Mouse (Mus musculus): Measurements from ENCODE around the gene Cstad. TPM values are rescaled to one million over a fixed set of nuclear protein-coding genes. Genes with fewer than 3 reads are reported as not detected.

Cstad gene
- polyA plus RNA-seq (2014; fragmentation: Illumina TruSeq; extraction: RNeasy Lipid Tissue Mini Kit (QIAGEN cat#74804); ENCODE audit: low read depth, low replicate concordance), result not detected

DNA sequence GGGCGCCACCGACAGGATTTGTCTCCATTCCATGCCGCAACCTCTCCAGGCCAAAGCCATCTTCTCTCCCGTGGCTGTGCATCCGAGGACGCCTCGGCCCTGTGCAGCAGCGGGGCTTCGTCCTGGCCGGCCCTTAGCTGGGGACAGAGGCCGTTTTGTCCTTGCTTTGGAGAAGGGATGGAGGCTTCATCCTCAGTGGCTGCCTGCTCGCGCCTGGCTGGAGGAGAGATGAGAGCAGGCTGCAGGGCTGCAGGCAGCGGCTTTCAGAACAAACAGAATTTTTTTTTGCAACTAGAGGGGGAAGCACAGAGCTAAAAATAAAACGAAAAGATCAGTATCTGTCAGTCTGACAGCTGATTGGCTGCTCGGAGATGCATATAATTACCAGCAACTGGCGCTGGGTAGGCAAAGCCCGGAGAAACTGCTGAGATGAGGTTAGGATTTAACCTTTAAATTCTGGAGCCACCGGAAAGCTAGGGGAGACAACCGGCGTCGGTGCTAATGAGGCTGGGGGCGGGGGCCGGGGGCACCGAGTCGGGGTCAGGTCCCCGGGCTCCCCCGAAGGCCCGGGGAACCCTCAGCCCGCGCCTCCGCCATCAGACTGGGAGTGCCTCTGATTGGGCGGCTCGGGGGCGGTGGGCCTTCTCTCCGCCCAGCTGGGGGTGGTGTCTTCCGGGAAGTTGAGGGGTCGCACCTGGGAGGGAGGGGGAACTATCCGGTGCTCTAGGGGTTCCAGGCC is at the start of gene Cstad:
Cstad (plus strand) TSS at position 400 of the 739 bp plus-strand sequence.

Other genes with a start within 250 kb of the Cstad start
- gene Sh3glb2, start 235.7 kb upstream of the Cstad start, polyA plus RNA-seq (2014; fragmentation: Illumina TruSeq; extraction: RNeasy Lipid Tissue Mini Kit (QIAGEN cat#74804); ENCODE audit: low read depth, low replicate concordance), result 1.7 TPM
- gene Miga2, start 230.8 kb upstream of the Cstad start, polyA plus RNA-seq (2014; fragmentation: Illumina TruSeq; extraction: RNeasy Lipid Tissue Mini Kit (QIAGEN cat#74804); ENCODE audit: low read depth, low replicate concordance), result 1.1 TPM
- gene Dolpp1, start 202.8 kb upstream of the Cstad start, polyA plus RNA-seq (2014; fragmentation: Illumina TruSeq; extraction: RNeasy Lipid Tissue Mini Kit (QIAGEN cat#74804); ENCODE audit: low read depth, low replicate concordance), result 3.6 TPM
- 4.5 TPM for gene Crat, start 179.2 kb upstream of the Cstad start, polyA plus RNA-seq (2014; fragmentation: Illumina TruSeq; extraction: RNeasy Lipid Tissue Mini Kit (QIAGEN cat#74804); ENCODE audit: low read depth, low replicate concordance)
- 3.3 TPM for gene Ptpa, start 179.0 kb upstream of the Cstad start, polyA plus RNA-seq (2014; fragmentation: Illumina TruSeq; extraction: RNeasy Lipid Tissue Mini Kit (QIAGEN cat#74804); ENCODE audit: low read depth, low replicate concordance)
- not detected for gene Ier5l, start 120.8 kb upstream of the Cstad start, polyA plus RNA-seq (2014; fragmentation: Illumina TruSeq; extraction: RNeasy Lipid Tissue Mini Kit (QIAGEN cat#74804); ENCODE audit: low read depth, low replicate concordance)
- not detected for gene 1700001O22Rik, start 208.6 kb downstream of the Cstad start, polyA plus RNA-seq (2014; fragmentation: Illumina TruSeq; extraction: RNeasy Lipid Tissue Mini Kit (QIAGEN cat#74804); ENCODE audit: low read depth, low replicate concordance)
- not detected for gene Ntmt1, start 212.8 kb downstream of the Cstad start, polyA plus RNA-seq (2014; fragmentation: Illumina TruSeq; extraction: RNeasy Lipid Tissue Mini Kit (QIAGEN cat#74804); ENCODE audit: low read depth, low replicate concordance)
- gene Asb6, start 235.3 kb downstream of the Cstad start, polyA plus RNA-seq (2014; fragmentation: Illumina TruSeq; extraction: RNeasy Lipid Tissue Mini Kit (QIAGEN cat#74804); ENCODE audit: low read depth, low replicate concordance), result not detected
- gene Prrx2, start 239.9 kb downstream of the Cstad start, polyA plus RNA-seq (2014; fragmentation: Illumina TruSeq; extraction: RNeasy Lipid Tissue Mini Kit (QIAGEN cat#74804); ENCODE audit: low read depth, low replicate concordance), result not detected